Mouse (Mus musculus) cerebellum, adult 9-10 months (tissue): ENCODE results near the gene Drp2.

Source experiments
- DNase-seq: peaks from one replicate; pipeline ENCODE4 v3.0.0; 2022

Gene Drp2

DNA sequence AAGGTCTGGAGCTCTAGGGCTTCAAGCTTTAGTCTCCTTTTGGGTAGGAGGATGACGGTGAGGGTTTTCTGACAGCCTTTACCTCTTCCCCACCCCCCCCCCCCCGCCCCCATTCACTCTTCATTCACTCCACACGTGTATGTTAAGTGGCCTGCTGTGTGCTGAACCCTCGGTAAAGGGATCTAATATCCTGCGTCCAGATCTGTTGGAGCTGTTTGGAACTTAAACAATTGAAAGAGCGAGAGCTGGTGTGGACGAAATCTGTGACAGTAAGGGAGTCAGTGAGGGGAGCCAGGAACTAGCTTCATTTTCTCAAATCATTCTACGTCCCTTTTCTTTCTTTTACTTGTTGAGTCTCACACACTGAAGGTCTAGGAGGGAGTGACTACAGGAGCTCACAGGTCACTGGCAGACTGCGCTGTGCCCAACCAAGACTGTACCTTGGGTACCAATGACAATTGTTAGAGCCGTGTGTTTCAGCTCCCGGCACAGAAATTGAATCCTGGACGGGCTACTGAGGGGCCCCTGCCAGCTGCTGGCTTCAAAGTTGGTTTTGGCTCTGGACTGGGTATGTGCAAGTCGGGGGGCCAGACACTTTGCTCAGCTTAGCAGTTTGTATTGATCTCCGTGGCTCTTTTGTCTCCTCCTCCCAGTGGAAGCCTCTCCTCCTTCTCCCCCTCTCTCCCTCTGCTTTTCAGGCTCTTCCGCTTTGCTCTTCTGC is at the start of gene Drp2:
Drp2 (plus strand) TSS at position 689 of the 721 bp plus-strand sequence.
- no peak for DNase-seq

GRCm38 (mm10) chrX:134359336-134359735 is 45.0 kb upstream of the Drp2 start:
- DNase-seq = no peak

GRCm38 (mm10) chrX:134362156-134362555 is 42.2 kb upstream of the Drp2 start:
- DNase-seq = no peak

DNA sequence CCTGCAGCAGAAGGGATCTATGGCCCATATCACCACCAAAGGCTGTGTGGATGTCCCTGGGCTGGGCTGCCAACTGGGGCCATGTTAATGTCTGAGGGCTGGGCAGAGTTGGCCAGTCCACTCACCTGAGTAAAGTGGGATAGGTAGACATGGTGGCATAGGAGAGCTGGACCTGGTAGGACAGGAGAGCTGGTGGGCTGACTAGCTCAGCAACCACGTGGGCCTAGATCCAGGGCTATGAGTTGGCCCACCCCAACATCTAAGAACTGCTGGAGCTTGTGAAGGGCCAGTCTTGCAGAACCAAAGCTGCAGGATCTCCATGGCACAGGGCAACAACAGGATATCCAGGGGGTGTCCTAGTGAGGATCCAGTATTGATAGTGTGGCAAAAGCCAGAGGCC is 38.9 kb upstream of the Drp2 start:
- no peak for DNase-seq

GRCm38 (mm10) chrX:134366547-134366946 is 37.8 kb upstream of the Drp2 start:
- no peak for DNase-seq

DNA sequence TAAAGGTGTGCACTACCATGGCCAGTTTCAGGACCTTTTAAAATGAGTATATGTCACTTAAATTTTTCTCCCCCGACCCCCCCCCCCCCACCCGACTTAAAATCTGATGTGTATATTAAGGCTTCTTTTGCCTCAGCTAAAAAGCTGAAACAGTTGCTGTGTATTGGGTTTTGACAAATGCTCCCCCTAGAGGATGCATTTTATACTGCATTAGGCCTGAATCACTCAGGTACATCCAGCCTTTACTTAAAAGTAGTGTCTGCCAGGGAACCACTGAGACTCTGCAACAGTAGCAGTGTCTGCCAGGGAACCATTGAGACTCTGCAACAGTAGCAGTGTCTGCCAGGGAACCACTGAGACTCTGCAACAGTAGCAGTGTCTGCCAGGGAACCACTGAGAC is 33.1 kb upstream of the Drp2 start:
- DNase-seq = no peak

DNA sequence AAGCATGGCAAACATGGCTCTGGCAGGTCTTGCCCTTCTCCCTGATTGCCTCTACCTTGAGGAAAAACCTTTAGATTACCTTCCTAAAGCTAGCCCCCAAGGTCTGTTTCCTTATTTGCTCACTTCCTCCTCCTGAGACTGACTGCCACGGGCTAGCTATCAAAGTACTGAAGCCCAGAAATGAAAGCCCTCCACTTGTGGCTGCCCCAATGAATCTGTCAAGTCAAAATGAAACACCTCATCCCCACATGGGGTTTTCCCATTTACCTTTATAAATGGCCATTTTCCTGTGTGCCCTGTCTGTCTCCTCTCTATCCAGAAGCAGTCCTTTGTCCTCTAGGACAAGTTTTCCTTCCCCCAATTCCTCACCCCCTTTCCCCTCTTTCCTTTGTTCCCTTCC is 30.2 kb upstream of the Drp2 start:
- DNase-seq = no peak

DNA sequence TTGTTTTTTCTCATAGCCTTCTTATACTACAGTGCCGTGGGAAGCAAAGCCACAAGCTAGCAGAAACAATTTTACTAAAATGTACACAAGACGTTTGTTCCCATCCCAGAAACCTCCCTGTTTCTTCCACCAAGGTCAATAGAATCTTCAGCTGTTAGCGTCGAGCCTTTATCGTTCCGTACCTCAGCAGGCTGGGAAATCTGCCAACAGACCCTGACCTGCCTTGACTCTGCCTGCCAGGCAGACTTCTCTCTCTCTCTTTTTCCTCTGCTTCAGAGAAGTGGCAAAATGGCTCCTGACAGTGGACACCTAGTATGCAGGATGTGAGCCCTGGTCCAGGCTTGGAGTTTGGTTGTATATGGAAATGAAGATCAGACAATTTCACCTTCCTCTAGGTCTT is 19.5 kb upstream of the Drp2 start:
- no peak for DNase-seq

- no peak for DNase-seq
Observed at GRCm38 (mm10) chrX:134398972-134399371, 5.4 kb upstream of the Drp2 start.

DNA sequence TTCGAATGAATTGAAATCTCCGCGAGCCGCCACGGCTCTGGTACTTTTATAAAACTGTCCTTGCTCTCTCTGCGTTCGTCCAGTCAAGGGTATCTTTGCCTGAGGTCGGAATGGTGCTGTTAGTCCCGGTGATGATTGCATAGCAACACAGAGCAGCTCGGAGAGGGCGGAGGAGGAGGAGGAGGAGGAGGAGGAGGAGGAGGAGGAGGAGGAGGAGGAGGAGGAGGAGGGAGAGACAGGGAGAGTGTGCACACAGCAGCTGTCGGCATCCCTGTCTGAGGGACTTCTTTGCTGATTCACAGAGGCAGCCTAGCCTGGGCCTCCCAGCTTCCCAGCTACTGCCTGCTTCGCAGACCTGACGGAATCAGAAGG is 219 bp downstream of the Drp2 start:
- no peak for DNase-seq

- DNase-seq = no peak
Observed at GRCm38 (mm10) chrX:134409354-134409900, 5.1 kb downstream of the Drp2 start.

DNA sequence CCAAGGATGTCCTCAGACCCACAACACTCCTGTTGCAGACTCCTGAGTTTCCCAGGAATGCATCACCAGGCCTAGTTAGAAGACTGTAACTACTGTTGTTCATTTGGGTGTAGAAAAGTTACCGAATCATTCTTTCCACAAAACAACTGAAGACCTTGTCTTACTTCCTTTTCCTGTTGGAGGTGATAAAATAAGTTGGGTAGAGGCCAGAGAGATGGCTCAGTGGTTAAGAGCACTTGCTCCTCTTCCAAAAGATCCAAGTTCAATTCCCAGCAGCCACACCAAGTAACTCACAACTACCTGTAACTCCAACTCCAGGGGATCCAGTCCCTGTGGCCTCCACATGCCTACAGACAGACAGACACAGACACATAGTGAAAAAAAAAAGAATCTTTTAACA is 7.7 kb downstream of the Drp2 start:
- DNase-seq = no peak

GRCm38 (mm10) chrX:134420097-134420496 is 15.7 kb downstream of the Drp2 start:
- no peak for DNase-seq

DNA sequence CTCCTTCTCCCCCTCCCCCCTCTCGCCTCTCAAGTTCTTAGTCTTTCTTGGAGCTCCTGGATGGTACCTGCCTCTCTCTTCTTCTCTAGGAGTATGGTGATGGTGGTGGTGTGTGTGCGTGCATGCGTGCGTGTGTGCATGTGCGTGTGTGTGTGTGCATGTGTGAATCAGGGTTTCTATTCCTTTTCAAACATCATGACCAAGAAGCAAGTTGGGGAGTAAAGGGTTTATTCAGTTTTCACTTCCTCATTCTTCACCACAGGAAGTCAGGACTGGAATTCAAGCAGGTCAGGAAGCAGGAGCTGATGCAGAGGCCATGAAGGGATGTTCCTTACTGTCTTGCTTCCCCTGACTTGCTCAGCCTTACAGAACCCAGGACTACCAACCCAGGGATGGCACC is 19.9 kb downstream of the Drp2 start:
- no peak for DNase-seq

GRCm38 (mm10) chrX:134425798-134426197 is 21.4 kb downstream of the Drp2 start:
- DNase-seq = no peak

GRCm38 (mm10) chrX:134426819-134427218 is 22.5 kb downstream of the Drp2 start:
- no peak for DNase-seq

DNA sequence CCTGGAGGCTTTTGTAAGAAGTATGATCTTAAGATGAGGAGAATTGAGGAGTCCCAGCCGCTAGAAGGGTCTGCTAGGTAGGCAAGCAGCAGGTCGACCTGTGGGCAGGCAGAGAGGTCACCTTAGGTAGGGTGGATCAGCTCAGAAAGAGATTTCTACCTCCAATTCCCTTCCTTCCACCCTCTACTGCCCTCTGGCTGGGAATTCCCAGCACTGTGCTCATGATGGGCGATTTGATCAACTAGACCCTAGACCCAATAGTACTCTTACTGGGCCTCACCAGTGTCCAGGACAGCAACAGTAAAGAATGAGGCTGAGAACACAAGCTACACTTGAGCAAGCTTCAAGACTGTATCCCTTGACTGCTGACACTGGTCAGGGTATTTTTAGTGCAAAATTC is 23.0 kb downstream of the Drp2 start:
- no peak for DNase-seq

GRCm38 (mm10) chrX:134474988-134475710 is 70.8 kb downstream of the Drp2 start:
- DNase-seq = no peak

DNA sequence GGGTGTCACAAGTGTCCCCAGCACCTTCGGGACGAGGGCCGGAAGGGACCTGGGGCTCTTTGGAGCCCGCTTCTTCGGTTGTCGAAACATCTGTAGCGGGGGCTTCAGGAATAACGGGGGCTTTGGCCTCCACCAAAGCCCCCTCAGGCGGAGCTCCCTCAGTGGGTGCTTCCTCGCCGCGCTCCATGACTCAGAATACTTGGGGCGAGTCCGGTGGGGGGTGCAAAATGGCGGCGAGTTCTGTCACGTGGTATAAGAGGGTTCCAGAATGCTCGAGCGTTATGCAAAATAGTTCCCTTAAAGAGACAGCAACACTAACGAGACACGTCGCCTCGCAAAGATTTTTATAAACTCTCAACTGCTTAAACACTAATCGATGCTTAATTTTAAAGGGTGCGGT is 71.9 kb downstream of the Drp2 start, which contains the start of gene Taf7l:
Taf7l (minus strand) TSS at position 201 of the 400 bp plus-strand sequence.
- DNase-seq = no peak

- no peak for DNase-seq
Observed at GRCm38 (mm10) chrX:134481720-134482119, 77.4 kb downstream of the Drp2 start.

GRCm38 (mm10) chrX:134500651-134501050 is 96.3 kb downstream of the Drp2 start:
- DNase-seq = no peak
